Mouse (Mus musculus) naive thymus-derived CD4-positive, alpha-beta T cell, adult 2 months (primary cell): ENCODE results near the gene Kdm2a.

ENCODE experiments used
- DNase-seq: peaks from one replicate; pipeline ENCODE4 v3.0.0-alpha.2; 2011; ENCODE audit warnings: low read depth

Kdm2a gene

DNA sequence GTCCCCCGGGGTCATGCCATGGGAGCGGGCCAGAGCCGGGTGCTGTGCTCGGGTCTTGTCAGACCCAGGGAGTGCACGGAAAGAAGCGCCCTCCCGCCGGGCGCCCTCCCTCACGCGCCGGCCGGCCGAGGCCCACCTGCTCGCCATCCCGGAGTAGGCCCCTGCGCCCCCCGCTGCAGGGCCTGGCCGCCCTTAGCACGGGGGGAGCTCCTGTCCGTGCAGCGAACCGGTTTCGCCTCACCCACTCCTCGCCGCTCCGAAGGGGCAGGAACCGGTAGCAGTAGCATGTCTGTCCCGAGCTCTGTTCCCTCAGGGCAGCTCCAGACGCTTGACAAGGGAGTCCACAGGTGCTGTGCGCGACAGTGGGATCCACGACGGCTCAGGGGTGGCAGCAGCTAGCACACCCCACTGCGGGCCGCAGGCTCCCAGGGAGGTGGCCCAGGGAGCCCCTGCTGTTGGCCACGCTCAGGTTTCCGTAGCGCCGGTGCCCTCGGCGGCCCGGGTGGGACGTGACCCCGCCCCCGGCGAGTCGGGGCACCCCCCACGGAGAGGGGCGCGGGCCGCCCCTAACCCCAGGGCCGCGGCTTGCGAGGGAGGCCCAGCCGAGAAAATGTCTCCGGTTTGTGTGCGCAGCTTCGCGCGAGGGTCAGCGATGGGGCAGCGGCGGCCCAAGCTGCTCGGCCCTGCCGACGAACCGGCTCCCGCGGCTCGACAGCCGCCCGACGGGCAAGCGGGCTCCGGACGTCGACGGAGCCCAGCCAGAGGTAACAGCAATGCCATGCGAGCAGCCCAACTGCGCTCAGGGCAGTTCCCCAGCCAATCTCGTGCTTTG is at the start of gene Kdm2a:
Gene Kdm2a (minus strand): TSS at position 488 of the 832 bp plus-strand sequence.
- DNase-seq, result peak; percentile 77

DNA sequence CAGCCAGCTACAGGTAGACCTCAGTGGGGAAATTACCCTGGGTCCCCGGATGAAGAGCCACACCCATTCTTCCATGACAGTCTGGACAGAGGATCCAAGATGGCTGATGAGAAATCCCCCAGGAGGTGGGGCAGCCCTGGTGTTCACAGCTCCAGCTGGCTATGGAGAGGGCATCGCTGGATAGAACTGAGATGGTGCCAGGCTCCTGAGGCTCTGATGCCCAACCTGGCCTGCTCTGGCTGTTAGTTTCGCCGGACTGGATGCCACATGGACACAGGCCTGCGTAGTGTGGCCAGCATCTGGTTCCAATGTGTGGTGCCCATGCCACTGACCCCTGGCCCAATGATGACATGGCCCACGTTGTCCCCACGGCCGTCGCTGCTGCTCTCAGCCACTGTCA is 49.4 kb upstream of the Kdm2a start:
- DNase-seq, result no peak

DNA sequence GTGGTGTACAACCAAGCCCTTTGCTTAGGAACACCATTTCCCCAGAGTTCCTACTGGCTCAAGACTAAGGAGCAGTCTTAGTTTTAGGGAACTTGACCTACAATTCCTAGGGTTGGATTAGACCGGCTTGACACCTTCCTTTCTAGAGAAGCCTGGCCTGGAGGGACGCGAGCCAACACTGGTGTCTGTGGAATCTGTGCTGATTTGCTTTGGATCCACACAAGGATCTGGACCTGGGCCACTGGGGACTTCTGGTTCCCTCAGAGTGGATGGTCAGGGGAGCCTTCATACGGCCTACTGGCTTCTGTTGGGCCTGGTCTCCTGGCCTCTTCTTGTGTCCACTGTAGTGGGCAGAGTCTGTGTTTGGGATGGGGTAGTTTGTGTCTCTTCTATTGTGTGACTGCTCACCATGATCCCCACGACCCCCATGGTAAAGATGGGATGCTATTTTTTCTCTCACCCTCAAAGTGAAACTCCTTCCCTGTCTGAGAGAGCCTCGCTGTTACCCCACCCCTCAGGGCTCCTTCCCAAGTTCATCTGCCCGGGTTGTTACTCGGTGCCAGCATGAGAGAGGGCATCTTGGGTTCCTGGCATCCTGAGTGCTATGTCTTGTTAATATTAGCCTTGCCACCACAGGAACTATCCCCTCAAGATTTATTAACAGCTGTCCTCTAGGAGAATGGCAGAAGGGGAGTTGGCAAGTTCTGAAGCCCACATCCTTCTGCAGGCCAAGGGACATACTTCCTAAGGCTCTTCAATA is 48.8 kb upstream of the Kdm2a start:
- no peak for DNase-seq

DNA sequence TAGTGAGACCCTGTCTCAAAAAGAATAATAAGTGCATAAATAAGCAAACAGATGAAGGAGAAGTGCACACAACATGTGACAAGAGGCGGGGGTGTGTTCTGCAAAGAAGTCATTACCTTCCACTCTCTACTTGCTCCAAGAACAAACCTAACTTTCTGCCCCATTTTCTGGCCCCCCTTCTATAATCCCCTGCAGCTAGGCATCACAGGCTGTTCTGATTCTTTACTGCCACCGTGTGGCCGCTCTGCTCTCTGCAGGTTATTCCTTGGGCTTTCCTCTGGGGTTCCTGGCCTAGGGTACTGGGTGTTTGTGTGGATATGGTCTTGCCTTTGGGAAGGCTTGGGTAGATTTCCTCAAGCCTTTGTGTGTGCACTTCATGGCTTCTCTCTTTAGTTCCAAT is 44.3 kb upstream of the Kdm2a start:
- DNase-seq, result peak; percentile 80

DNA sequence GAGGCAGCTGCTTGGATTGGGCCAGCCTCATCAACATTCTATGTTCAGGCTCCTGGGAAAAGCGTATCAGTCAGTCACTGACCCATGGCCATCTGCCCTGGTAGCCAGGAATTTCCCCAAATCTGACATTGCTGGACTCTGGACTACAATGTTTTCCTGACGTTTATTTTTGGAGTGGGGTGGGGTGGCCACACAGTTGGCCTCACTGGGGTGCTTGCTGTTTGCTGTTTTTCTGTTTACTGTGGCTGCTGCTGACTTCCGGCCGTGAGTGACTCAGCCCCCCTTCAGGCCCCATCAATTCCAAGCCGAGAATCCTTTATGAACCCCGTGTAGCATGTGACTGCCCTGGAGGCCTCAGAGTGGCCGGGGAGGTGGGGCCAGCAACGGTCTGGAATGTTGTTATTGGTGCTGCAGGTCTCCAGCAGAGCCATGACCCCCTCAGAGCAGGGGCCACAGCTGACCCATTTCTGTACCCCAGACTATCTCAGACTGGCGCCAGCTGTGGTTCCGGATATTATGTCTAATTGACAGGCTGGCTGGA is 43.6 kb upstream of the Kdm2a start:
- DNase-seq, result peak; percentile 16

DNA sequence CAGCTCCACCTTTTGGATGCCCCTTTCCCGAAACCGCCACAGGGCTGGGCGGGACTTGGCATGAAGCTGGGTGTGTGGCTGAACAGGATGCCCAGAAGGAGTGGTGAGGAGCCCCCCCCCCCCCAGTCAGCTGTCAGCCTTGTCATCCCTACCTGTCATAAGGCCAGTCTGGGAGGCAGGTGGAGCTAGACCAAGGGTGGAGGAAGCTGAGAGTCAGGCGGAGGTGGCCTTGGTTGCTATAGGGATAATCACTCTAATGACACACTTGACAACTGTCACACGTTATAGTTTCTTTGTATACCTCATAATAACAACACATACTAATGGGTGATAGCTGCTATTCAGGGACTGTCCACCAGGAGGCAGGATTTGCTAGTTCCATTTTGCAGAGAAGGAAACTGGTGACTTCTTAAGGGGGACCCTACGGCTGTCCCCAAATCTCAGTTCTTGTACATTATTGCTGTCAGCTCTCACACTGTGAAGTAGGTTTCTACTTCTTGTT is 43.1 kb upstream of the Kdm2a start:
- DNase-seq, result peak; percentile 87

DNA sequence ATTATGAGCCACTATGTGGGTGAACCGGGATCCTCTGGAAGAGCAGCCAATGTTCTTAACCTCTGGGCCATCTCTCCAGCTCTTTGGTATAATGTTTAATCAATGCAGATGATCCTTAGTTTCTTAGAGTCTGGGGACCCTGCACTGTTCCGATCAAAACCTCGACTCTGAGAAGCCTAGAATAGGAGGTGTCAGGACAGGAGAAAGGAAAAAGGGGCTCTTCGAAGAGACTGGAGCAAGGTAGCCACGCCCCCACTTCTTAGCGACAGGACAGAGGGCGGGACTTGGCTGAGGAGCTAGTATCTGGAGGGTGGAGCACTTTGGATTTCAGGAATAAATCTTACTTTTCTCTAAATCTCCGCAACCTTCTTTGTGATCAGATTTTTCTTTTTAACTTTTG is 42.1 kb upstream of the Kdm2a start:
- peak; percentile 15 for DNase-seq

DNA sequence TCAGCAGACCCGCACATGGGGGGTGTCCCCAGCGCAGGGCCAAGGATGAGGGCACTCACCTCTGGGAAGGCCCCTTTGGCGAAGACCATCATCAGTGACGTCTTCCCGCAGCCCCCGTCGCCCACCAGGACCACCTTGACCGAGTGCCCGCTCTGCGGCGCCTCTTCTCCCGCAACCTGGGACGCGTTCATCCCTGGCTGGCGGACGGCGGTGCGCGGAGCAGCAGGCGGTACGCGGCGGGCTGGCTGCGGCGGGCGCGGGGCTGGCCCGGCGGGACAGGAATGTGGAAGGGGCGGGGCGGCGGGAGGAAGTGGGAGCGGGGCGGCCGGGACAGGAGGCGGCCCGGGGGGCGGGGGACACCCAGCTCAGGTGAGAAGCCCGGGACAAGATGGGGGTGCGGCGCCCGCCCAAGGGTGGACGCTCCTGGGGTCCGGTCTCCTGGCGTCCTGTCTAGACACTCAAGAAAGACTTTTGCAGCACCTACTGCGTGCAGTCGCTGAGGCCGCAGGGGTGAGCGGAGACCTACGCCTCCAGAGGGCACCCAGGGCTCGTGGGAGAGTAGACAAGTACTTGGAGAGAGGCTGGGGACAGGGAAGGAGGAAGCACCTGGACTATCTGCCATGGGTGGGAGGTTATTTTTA is 41.2 kb upstream of the Kdm2a start, which contains the start of gene Rhod:
Gene Rhod (minus strand): TSS at position 272 of the 641 bp plus-strand sequence.
- peak; percentile 25 for DNase-seq

DNA sequence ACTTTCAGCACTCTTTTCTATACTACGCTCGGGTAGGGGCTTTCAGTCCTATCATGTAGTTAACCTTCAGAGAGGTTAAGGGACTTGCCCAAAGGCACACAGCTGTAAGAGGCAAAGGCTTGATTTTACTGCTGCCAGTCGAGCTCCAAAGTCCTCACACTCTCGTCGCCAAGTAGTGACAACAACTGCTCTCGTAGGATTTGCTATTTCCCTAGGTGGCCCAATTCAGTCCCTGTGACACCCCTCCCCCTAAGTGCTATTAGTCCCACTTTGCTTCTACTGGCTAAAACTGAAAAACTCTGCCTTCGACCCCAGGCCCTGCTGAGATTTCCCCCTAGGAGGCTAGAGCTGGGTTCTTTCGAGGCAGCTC is 40.7 kb upstream of the Kdm2a start:
- peak; percentile 33 for DNase-seq

DNA sequence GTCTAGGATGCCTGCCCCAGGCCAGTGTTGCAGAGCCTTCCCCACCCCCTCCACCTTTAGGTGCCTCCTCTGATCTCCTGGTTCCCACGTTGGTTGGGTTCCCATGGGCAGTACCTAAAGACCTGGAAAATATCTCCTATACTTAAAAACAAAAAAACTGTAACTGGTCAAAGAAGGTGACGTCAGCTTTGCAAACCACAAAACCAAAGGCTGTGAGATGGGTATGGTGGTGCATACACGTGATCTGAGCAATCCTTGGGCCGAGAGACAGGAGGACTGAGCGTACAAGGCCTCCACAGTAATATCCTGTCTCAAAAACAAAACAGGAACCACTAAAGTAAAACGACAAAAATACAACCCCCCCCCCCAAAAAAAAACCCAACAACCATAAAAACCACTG is 39.8 kb upstream of the Kdm2a start:
- DNase-seq, result peak; percentile 30

DNA sequence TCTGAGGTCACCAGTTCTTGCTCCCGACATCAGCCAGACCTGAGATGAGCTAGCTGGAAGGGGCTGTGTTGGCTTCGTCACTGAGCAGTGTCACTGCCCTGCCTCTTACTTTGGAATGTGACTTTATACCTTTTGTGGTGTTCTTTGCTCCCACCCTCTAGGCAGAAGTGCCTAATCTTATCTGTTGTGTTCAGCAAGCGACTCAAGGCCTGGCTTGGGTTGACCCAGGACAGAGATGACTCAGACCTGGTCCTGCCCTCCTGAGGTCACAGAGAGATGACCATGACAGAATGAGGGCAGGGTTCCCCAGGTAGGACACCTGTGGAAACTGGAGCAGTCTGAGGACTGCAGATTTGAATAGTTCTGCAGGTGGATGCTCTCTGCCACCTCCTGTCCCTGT is 38.2 kb upstream of the Kdm2a start:
- no peak for DNase-seq

DNA sequence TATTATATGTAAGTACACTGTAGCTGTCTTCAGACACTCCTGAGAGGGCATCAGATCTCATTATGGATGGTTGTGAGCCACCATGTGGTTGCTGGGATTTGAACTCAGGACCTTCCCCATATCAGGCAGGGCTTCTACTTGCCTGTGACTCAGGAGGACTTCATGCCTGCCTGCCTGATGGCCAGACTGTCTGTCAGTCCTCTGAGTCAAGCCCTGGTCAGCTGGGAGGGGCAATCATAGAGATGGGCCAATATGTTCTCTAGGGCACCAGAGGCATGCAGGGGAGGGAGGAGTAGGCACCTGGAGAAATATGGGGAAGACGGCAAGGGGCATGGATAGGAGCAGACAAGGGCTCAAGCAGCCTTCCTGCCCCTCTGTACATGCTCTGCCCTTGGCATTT is 36.9 kb upstream of the Kdm2a start:
- DNase-seq, result no peak

DNA sequence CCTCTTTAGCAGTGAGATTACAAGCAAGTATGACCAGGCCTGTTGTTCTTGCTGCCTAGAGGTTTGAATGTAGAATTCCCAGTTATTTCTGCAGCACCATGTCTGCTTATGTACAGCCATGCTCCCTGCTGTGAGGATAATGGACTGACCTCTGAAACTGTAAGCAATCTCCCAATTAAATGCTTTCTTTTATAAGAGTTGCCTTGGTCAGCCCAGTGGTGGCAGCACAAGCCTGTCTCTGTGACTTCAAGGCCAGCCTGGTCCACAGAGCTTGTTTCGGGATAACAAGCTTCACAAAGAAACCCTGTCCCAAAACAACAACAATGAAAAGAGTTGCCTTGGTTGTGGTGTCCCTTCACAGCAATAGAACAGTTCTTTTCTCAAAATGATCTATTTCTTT is 35.7 kb upstream of the Kdm2a start:
- DNase-seq, result no peak

DNA sequence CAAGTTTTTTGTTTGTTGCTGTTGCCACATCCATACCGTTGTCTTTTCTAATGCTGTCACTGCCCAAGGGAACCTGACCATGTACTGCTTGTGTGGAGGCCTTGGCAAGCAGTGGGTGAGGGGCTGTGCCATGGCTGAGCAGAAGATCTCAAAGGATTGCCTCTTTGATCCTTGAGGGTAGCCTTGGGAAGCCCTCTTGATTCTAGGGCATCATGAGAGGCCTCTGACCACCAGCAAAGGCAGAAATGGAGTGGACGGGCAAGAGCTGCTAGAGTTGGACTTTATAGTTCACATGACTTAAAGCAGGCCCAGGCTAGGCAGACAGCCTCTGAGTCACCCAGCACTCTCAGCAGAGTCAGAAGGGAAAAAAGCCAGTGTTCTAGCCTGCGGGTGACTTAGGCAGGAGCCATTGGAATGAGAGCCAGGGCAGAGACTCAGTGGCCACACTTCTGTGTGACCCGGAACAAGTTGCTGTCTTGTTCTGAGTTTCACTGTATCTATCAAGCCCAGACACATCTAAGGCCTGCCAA is 32.1 kb upstream of the Kdm2a start:
- DNase-seq, result no peak

DNA sequence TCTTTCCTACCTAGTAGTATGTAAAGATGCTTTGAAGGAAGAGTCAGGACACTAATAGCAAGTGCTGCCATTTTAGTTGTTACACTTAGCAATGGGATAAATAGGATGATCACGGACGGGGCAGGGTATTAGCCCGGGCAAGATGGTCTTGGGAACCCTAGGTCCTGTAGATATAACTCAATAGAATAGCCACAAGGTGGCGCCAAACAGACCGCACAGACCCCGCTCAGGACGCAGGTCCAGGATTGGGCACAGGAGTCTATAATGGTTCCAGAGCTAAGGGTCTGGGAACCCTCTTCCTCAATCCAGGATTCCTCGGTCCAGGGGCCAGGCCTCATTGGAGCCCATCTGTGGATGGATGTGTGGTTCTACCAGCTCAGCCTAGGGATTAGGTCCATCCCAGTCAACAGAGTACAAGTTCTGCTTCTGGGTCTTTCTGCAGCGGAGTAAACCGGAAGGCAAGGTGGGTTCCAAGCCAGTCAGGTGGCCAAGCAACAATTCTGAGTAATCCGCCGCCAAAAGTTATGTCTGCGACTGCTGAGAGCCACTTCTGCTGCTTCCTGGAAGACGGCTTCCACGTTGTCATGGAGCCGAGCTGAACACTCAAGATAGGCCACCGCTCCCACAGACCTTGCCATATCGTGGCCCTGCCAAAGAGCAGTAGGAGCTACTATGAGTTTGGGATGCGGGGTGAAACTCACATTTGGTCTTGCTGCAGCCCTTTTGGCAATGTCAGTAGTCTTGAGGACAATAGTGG is 27.7 kb upstream of the Kdm2a start:
- DNase-seq, result peak; percentile 64

DNA sequence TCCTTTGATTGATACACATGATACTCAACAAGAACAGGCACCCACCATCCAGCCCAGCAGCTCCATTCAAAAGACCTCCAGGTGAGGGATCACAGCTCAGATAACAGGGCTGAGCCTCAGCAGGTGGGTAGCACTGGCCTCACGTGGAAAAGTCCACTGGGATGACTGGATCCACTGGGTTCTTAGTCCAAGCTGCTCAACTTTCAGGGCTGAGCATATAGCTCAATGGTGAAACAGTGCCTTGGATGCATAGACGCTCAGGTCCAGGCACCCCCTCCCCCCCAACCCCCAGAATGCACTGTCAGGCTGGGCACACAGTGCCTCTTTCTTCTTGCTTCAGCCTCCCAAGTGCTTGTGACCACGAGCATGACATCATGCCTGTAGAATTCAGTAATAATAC is 24.9 kb upstream of the Kdm2a start:
- DNase-seq, result no peak

DNA sequence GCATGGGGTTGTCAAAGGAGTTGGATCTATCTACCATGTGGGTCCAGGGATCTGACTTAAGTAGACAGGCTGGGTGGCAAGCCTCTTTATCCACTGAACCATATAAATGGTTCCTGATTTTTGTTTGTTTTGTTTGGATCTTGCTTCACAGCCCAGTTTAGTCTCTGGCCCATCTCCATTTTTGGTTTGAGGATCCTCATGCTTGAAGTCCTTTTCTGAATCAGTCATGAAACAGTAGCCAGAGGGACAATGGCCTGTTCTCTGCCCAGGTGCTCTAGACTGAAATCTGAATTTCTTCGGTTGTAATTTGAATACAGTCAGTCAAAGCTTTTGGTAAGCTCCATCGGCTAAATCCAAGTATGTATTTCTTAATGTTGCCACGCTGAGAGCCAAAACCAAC is 24.5 kb upstream of the Kdm2a start:
- DNase-seq, result no peak

DNA sequence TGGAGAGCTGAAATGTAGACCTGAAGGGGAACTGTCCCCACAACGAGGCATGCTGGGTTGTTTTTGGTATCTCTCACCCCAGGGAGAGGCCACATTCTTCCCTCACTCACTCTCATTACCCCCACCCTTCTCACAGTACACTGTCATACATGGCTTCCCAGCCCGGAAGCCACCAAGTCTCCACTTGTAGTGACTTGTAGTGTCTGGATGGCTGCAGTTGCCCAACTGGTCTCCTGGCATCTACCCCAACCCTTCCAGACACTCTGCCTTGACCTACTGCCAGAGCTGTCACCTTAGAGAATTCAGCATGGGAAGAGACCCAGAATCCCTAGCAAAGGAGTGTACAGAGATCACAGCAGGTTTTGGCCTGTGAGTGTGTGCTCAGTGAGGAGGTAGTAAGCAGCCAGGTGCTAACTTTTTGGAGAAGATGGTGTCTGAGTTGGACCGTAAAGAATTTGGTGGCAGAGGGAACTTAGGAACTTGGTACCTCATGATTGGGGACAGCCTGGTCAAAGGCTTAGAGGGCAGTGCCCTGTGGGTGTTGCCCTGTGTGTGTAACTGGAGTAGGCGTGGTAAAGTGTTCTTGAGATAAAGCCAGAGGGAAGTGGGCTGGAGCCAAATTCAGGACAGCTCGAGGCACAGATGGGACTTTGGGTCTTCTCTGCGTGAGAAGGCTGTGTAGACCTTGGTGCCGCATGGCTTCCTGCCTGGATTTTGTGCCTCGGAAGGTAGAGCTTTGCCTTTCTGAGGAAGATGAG is 22.2 kb upstream of the Kdm2a start:
- DNase-seq, result no peak

DNA sequence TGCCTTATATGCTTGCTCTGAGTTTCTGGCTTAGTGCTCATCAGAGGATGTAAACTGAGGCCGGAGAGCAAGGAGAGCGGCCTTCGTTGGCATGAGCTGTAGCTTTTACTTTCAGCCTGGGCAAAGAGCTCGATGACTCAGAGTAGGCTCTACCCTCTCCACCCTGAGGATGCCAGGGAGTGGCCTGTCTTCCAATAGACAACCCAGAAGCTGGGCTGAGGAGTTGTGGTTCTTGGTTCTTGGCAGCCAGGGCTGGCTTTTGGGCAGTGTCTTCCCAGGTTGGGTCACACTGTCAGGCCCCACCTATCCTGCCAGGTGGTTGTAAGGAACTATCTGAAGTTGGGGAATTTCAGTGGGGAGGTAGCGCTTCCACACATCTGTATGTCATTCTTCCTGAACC is 21.6 kb upstream of the Kdm2a start:
- DNase-seq, result no peak

DNA sequence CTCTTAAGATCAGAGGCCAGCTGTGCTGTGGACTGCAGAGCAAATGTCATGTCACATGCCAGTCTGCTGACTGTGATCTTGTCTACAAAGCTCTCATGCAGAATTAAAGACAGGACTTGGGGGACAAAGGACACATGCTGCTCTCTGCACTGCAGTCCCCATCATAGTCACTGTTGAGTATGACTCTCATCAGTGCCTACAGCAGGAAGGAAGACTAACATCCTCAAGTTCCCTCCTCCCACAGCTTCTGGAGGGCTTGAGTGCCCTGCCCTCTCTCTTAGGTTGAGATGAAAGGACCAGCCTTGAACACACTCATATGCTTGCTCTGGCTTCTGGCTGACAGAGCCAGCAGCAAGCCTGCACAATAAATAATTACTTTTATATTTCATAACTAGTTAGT is 19.6 kb upstream of the Kdm2a start:
- no peak for DNase-seq

DNA sequence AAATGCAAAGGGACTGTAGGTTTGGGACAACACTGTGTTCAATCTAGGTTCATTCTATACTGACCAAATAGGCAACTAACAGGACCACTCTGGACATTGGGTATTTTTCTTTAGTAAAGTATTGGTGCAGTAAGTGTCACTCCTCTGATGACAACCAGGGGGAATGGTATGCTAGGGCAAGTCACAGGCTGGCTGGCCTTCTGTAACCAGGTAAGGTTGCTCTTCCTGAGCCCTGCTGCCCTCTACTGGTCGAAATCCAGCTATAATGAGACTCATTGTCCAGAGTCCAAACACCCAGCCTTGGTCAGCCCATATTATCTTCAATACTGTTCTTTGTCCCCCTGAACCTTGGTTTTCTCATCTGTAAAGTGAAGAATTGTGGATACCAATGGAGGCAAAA is 19.1 kb upstream of the Kdm2a start:
- DNase-seq, result peak; percentile 82
